Mouse (Mus musculus) monocyte, adult 2 months (primary cell): ENCODE data around the gene Cacna1d.

Source experiments
- DNase-seq, 2 experiments: peaks; one replicate each; pipeline ENCODE4 v3.0.0; 2022; ENCODE audit warnings: low spot score in 2 of 2, low read depth in 1 of 2

The Cacna1d gene

DNA sequence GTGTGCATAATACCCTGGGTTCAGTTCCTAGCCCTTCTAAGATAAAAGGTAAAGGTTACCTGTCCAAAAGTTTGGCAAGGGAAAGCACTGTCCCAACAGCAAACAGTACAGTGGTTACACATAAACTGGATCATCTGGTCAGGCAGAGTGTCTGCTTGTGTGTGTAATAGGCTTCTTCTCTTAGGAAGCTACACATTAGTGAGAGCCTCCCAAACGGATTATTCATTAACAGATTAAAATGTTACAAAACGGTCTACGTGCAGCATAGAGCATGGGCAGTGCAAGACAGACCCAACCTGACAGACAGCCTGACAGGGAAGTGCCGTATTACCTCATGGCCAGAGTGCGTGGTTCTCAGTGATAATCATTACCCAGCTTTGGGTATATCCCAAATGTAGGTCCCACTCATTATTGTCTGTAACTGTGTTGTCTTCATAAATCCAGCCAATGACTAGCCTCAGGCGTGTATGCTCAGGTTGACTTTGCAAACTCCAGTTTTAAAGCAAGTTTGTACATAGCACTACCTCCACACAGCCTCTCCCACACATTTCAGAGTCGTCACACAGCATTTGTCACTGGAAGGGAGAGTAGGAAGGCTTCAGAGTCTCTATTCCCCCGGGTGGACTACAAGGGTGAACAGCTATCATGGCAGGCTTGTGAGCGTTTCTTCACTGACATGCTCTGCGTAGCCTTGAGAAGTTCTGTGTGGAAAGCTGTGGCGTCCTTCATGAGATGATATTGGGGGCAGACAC is 495.1 kb downstream of the Cacna1d start:
- DNase-seq: no peak

DNA sequence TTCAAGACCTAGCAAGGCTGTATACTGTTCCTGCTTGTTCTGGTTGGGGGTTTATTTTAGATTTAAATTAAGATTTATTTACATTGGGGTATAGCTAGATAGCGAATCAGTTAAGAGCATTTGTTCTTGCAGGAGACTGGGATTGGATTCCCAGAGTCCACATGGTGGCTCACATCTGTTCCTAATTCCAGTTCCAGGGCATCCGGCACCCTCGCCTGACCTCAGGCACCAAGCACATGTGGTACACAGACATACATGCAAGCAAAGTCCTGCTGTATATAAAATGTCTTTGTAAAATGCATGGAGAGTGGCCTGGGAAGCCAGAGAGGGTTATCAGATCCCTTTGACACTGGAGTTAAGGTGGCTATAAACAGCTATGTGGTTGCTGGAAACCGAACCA is 496.3 kb downstream of the Cacna1d start:
- no peak for DNase-seq
